Mouse (Mus musculus): ENCODE measurements around the gene Arhgap1.

DNA sequence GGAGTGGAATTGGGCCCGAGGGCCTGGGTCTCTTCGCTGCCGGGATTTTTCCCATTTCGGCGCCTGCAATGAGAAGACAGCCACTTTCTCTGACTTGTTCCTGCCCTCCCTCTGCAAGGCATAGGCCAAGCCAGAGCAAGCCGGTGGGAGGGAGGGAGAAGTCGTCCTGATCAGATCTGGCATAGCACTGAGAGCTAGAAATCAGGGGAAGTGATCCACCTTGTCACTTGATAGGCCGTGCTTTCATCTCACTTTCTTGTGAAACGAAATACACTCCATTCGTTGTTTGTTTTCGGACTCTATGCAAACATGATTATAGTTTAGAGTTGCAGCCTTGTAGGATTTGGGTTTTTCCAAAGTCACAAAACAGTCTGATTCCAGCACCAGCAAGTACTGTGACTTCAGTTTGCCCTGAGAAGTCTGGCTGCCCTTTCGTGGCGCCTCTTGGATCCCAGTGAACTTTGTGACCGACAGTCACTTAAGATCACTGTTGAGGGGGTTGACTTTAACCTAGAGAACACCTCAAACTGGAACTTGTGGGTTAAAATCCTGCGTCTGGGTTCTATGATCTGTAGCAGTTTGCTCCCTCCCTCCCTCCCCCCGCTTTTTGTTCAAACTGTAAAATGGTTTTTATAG, 818 bp downstream of the Arhgap1 start:
- TF ChIP-seq CTCF (IDR thresholded peaks at IDR 0.05; ENCODE audit: low read depth) (no peak), EP300 (IDR thresholded peaks at IDR 0.05; ENCODE audit: low read depth) (no peak)

Measured in heart, postnatal 0 days (tissue).